Mouse (Mus musculus): ENCODE measurements around the gene Lrrfip2. TPM values are rescaled to one million over a fixed set of nuclear protein-coding genes. Genes with fewer than 3 reads are reported as not detected.

Lrrfip2 gene
- polyA plus RNA-seq, 1 experiment from 2014 or later, result 45.2 TPM

DNA sequence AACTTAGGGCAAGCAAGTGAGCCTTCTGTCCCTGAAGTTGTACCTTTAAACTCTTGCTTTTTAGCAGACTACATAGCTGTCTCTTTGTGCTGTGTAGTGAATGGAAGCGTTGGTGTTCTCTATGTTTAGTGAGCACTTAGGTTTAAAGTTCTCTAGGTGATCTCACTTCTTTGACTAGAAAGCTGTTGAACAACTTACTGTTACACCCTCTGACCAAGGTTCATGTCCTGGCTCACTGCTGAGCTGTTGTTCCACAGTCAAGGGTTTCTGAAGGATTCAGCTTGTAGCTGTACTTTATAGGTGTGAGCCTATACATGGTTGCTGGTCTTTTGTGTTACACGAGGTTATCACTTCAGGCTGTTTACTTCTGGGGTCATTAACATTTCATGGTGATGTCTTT, 5.9 kb downstream of the Lrrfip2 start:
- no peaks in the 10 kb centered on the region for H3K27me3 ChIP-seq (replicated peaks; ENCODE audit: control insufficient read depth, insufficient read depth, low read length)
- H3K9ac ChIP-seq (ENCODE audit: low read length), result no peak overlapping the region
- H3K4me2 ChIP-seq (ENCODE audit: low read length), result no peak overlapping the region
- 86% methylated on average over 2 of the region's 2 CpGs for WGBS
- no peak overlapping the region for H3K27ac ChIP-seq (ENCODE audit: low read depth, low read length)
- H3K4me3 ChIP-seq (ENCODE audit: low read depth, low read length), result no peak overlapping the region
- no peaks in the 10 kb centered on the region for H3K9me3 ChIP-seq (replicated peaks; ENCODE audit: control insufficient read depth, low read length)
- no peak for ATAC-seq
- H3K36me3 ChIP-seq (ENCODE audit: control insufficient read depth, insufficient read depth, low read length), result no peaks in the 10 kb centered on the region
- H3K4me1 ChIP-seq (ENCODE audit: control insufficient read depth, insufficient read depth, low read length), result 0 out of 2 replicates have a peak, but pooled peaks cover 8% of the 10 kb centered on the region
- no peak for DNase-seq (ENCODE audit: low spot score)

DNA sequence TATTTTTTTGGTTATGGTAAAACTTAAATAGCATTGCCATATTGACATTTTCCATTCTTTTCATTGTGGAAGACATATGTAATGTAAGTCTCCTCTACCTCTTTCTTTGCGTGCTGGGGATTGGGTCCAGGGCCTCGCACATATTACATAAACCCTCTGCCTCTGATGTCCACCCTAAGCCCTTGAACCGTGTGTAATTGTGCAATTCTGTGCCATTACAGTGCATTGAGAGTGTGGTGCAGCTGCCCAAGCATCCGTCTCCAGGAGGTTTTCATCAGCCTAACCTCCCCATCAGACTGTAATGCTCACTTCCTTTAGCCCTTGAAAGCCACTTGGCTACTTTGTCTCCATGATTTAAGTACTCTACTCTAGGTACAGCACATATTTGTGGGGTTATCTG, 7.0 kb downstream of the Lrrfip2 start:
- Histone ChIP-seq H3K4me2 (ENCODE audit: low read length) (no peak overlapping the region), H3K27me3 (replicated peaks; ENCODE audit: control insufficient read depth, insufficient read depth, low read length) (no peaks in the 10 kb centered on the region), H3K27ac (ENCODE audit: low read depth, low read length) (no peak overlapping the region), H3K4me3 (ENCODE audit: low read depth, low read length) (no peak overlapping the region), H3K36me3 (ENCODE audit: control insufficient read depth, insufficient read depth, low read length) (no peaks in the 10 kb centered on the region), H3K9me3 (replicated peaks; ENCODE audit: control insufficient read depth, low read length) (no peaks in the 10 kb centered on the region), H3K9ac (ENCODE audit: low read length) (no peak overlapping the region), H3K4me1 (ENCODE audit: control insufficient read depth, insufficient read depth, low read length) (0 out of 2 replicates have a peak, but pooled peaks cover 2% of the 10 kb centered on the region)
- 86% methylated on average over 4 of the region's 4 CpGs for WGBS
- DNase-seq (ENCODE audit: low spot score) (no peak), ATAC-seq (no peak)

DNA sequence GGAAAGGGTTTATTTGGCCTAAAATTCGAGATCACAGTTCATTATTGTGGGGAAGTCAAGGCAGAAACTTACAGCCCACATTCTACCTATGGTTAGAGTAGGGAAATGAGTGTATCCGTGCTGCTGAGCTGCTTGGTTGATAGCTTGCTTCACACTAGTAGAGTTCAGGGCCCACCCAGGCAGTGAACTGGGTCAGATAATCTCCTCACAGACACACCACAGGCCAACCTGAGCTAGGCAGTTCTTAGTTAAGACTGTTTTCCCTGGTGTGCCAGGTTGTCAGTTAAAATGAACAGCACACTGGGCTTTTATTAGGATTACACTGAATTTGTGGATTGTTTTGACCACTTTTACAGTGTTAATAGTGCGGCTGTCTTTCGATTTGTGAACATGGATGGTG, 9.3 kb downstream of the Lrrfip2 start:
- H3K9me3 ChIP-seq (replicated peaks; ENCODE audit: control insufficient read depth, low read length), result no peaks in the 10 kb centered on the region
- no peaks in the 10 kb centered on the region for H3K36me3 ChIP-seq (ENCODE audit: control insufficient read depth, insufficient read depth, low read length)
- H3K27ac ChIP-seq (ENCODE audit: low read depth, low read length), result no peak overlapping the region
- ATAC-seq, result no peak
- H3K27me3 ChIP-seq (replicated peaks; ENCODE audit: control insufficient read depth, insufficient read depth, low read length), result no peaks in the 10 kb centered on the region
- WGBS, result 77% methylated on average over 4 of the region's 4 CpGs
- no peak overlapping the region for H3K9ac ChIP-seq (ENCODE audit: low read length)
- no peak overlapping the region for H3K4me3 ChIP-seq (ENCODE audit: low read depth, low read length)
- DNase-seq (ENCODE audit: low spot score), result no peak
- H3K4me2 ChIP-seq (ENCODE audit: low read length), result no peak overlapping the region
- no peaks in the 10 kb centered on the region for H3K4me1 ChIP-seq (ENCODE audit: control insufficient read depth, insufficient read depth, low read length)

DNA sequence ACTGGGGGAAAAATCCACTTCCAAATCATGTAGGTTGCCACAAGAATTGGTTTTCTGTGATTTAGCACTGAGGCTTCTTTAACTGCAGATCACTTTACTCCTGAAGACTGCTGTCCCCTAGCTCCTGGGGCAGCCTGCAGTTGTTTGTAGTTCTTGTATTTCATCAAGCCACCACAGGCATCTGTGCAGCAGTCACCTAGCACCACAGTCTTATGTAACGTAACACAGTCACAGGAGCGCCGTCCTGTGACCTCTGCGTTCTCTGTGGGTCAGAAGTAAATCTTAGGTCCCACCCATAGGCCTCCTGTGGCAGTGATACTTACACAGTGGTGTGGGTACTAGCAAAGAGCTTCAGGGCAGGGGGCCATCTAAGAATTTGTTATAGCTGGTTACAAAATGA, 10.4 kb downstream of the Lrrfip2 start:
- Histone ChIP-seq H3K27ac (ENCODE audit: low read depth, low read length) (no peak overlapping the region), H3K4me2 (ENCODE audit: low read length) (no peak overlapping the region), H3K9ac (ENCODE audit: low read length) (no peak overlapping the region), H3K36me3 (ENCODE audit: control insufficient read depth, insufficient read depth, low read length) (no peaks in the 10 kb centered on the region), H3K4me3 (ENCODE audit: low read depth, low read length) (no peak overlapping the region), H3K27me3 (replicated peaks; ENCODE audit: control insufficient read depth, insufficient read depth, low read length) (no peaks in the 10 kb centered on the region), H3K4me1 (ENCODE audit: control insufficient read depth, insufficient read depth, low read length) (no peaks in the 10 kb centered on the region), H3K9me3 (replicated peaks; ENCODE audit: control insufficient read depth, low read length) (no peaks in the 10 kb centered on the region)
- ATAC-seq (no peak), DNase-seq (ENCODE audit: low spot score) (no peak)
- 87% methylated on average over 4 of the region's 4 CpGs for WGBS

DNA sequence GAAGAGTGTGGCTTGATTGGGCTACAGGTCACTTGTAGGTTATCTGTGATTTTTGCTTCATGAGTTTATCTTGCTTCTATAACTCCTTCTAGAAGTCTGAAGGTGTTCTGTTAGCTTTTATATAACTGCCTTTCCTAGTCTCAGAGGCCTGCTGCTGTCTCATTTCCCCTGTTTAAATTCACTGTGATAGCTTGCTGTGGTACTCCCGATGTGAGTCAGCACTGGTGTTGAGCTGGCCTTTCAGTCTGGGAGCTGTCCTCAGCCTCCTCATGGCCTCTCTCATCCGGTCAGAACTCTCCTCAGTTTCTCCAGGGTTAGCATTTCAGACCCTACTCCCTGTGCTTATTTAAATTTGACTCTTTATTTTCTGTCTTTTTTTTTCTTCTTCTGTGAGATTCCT, 12.7 kb downstream of the Lrrfip2 start:
- 85% methylated on average over 2 of the region's 2 CpGs for WGBS
- H3K9ac ChIP-seq (ENCODE audit: low read length), result no peak overlapping the region

DNA sequence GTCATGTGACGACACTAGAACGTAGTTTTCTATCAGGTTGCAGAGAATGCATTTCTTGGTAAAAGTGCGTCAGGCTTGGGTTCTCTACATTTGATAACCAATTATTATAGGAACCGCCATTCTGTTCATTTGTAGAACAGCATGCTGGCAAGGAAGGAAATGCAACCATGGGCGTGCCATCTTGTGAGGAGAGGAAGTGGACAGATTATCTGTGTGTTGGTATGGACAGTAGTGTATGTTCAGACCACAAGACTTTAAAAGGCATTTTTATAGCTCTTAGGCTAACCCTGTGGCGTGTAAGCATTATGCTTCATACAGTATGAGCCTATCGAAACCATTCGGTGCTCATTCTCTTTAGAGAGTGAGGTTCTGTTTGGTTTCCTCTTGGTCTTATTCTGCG, 20.8 kb downstream of the Lrrfip2 start:
- Histone ChIP-seq H3K27ac (ENCODE audit: low read depth, low read length) (no peak overlapping the region), H3K36me3 (ENCODE audit: control insufficient read depth, insufficient read depth, low read length) (no peaks in the 10 kb centered on the region; the same call in 1 of the 2 replicates), H3K9ac (ENCODE audit: low read length) (no peak overlapping the region), H3K4me3 (ENCODE audit: low read depth, low read length) (no peak overlapping the region), H3K9me3 (replicated peaks; ENCODE audit: control insufficient read depth, low read length) (no peaks in the 10 kb centered on the region), H3K4me1 (ENCODE audit: control insufficient read depth, insufficient read depth, low read length) (no peaks in the 10 kb centered on the region), H3K4me2 (ENCODE audit: low read length) (no peak overlapping the region), H3K27me3 (replicated peaks; ENCODE audit: control insufficient read depth, insufficient read depth, low read length) (no peaks in the 10 kb centered on the region)
- 95% methylated on average over 9 of the region's 9 CpGs for WGBS
- ATAC-seq (no peak), DNase-seq (ENCODE audit: low spot score) (no peak)

More for the DNA sequence above, 12.7 kb downstream of the Lrrfip2 start:
- no peak for ATAC-seq
- Histone ChIP-seq H3K4me1 (ENCODE audit: control insufficient read depth, insufficient read depth, low read length) (no peaks in the 10 kb centered on the region), H3K4me3 (ENCODE audit: low read depth, low read length) (no peak overlapping the region), H3K36me3 (ENCODE audit: control insufficient read depth, insufficient read depth, low read length) (no peaks in the 10 kb centered on the region), H3K4me2 (ENCODE audit: low read length) (no peak overlapping the region), H3K27ac (ENCODE audit: low read depth, low read length) (no peak overlapping the region), H3K27me3 (replicated peaks; ENCODE audit: control insufficient read depth, insufficient read depth, low read length) (no peaks in the 10 kb centered on the region), H3K9me3 (replicated peaks; ENCODE audit: control insufficient read depth, low read length) (no peaks in the 10 kb centered on the region)
- DNase-seq (ENCODE audit: low spot score), result no peak

DNA sequence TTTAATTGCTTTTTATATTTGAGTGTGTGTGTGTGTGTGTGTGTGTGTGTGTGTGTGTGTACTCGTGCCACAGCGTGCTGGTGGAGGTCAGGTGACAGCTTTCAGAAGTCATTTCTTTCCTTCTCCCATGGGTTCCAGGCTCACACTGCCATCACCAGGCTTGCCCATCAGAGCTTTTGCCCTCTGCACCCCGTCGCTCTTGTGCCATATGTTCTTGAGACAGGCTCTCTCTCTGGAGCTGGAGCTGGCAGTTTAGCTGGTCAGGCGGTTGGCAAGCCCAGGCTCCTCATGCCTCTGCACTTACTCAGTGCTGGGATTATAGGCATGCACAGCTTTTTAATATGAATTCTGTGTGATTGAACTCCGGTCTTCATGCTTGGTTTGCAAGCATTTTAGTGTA, 25.3 kb downstream of the Lrrfip2 start:
- ATAC-seq (no peak), DNase-seq (ENCODE audit: low spot score) (no peak)
- Histone ChIP-seq H3K27ac (ENCODE audit: low read depth, low read length) (no peak overlapping the region), H3K36me3 (ENCODE audit: control insufficient read depth, insufficient read depth, low read length) (no peaks in the 10 kb centered on the region; the same call in 1 of the 2 replicates), H3K4me2 (ENCODE audit: low read length) (no peak overlapping the region), H3K9me3 (replicated peaks; ENCODE audit: control insufficient read depth, low read length) (no peaks in the 10 kb centered on the region), H3K4me1 (ENCODE audit: control insufficient read depth, insufficient read depth, low read length) (no peaks in the 10 kb centered on the region), H3K4me3 (ENCODE audit: low read depth, low read length) (no peak overlapping the region), H3K27me3 (replicated peaks; ENCODE audit: control insufficient read depth, insufficient read depth, low read length) (no peaks in the 10 kb centered on the region), H3K9ac (ENCODE audit: low read length) (no peak overlapping the region)
- 94% methylated on average over 6 of the region's 6 CpGs for WGBS

DNA sequence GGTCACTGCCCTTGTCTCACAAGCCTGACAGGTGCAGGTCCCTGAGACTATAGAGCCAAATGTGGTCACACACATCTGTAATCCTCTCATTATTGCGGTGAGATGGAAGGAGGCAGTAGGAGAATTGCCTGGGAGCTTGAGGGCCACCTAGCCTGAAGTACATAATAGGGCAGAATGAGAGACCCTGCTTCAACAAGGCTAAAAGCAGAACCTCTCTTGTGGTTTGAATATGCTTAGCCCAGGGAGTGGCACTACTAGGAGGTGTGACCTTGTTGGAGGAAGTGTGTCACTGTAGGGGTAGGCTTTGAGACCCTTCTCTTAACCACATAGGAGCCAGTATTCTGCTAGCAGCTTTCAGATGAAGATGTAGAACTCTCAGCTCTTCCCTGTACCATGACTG, 26.0 kb downstream of the Lrrfip2 start:
- ATAC-seq (no peak), DNase-seq (ENCODE audit: low spot score) (no peak)
- Histone ChIP-seq H3K4me3 (ENCODE audit: low read depth, low read length) (no peak overlapping the region), H3K27me3 (replicated peaks; ENCODE audit: control insufficient read depth, insufficient read depth, low read length) (no peaks in the 10 kb centered on the region), H3K36me3 (ENCODE audit: control insufficient read depth, insufficient read depth, low read length) (no peaks in the 10 kb centered on the region; the same call in 1 of the 2 replicates), H3K27ac (ENCODE audit: low read depth, low read length) (no peak overlapping the region), H3K9ac (ENCODE audit: low read length) (no peak overlapping the region), H3K9me3 (replicated peaks; ENCODE audit: control insufficient read depth, low read length) (no peaks in the 10 kb centered on the region), H3K4me2 (ENCODE audit: low read length) (no peak overlapping the region), H3K4me1 (ENCODE audit: control insufficient read depth, insufficient read depth, low read length) (no peaks in the 10 kb centered on the region)
- 100% methylated on average over 1 of the region's 1 CpGs for WGBS

DNA sequence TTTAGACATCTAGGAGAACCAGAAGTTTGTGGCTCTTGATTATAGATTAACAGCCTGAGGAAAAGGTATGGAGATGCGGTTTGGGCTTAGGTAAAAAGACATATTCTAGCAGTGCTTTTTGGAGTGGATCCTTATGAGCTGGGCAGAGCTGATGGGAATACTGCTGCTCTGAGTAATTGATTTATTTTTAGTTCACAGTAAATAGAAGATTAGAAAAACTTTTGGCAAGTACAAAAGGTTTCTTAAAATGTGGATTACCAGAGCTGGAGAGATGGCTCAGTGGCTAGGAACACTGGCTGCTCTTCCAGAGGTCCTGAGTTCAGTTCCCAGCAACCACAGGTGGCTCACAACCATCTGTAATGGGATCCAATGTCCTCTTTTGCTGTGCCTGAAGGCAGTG, 27.3 kb downstream of the Lrrfip2 start:
- Histone ChIP-seq H3K27me3 (replicated peaks; ENCODE audit: control insufficient read depth, insufficient read depth, low read length) (no peaks in the 10 kb centered on the region), H3K9me3 (replicated peaks; ENCODE audit: control insufficient read depth, low read length) (no peaks in the 10 kb centered on the region), H3K4me2 (ENCODE audit: low read length) (no peak overlapping the region), H3K9ac (ENCODE audit: low read length) (no peak overlapping the region), H3K4me1 (ENCODE audit: control insufficient read depth, insufficient read depth, low read length) (no peaks in the 10 kb centered on the region), H3K4me3 (ENCODE audit: low read depth, low read length) (no peak overlapping the region), H3K36me3 (ENCODE audit: control insufficient read depth, insufficient read depth, low read length) (no peaks in the 10 kb centered on the region; the same call in 1 of the 2 replicates), H3K27ac (ENCODE audit: low read depth, low read length) (no peak overlapping the region)
- DNase-seq (ENCODE audit: low spot score) (no peak), ATAC-seq (no peak)
- WGBS, result 93% methylated on average over 1 of the region's 1 CpGs

All from forebrain, embryonic 14.5 days (tissue).